Mouse (Mus musculus) liver, embryonic 12.5 days (tissue): Measurements from ENCODE around the gene Rpl19. TPM values are rescaled to one million over a fixed set of nuclear protein-coding genes. Genes with fewer than 3 reads are reported as not detected.

Experiments used
- ATAC-seq: fragments of 200-750 bp; cut with Nextera tagmentation; 2 replicates; pipeline ENCODE4 v1.8.0; 2017; ENCODE audit warnings: moderate number of reproducible peaks, mild to moderate bottlenecking, moderate library complexity
- H3K27ac ChIP-seq: fragments of 300-500 bp; sonication (generic); 2 replicates; pipeline ENCODE4 v1.5.1; 2016; ENCODE audit warnings: mild to moderate bottlenecking
- H3K27me3 ChIP-seq: fragments of 300-500 bp; sonication (generic); replicated peaks from 2 replicates; pipeline ENCODE4 v1.6.1; 2016; ENCODE audit warnings: mild to moderate bottlenecking, moderate library complexity
- H3K36me3 ChIP-seq: fragments of 300-500 bp; sonication (generic); 2 replicates; pipeline ENCODE4 v1.6.1; 2016; ENCODE audit warnings: mild to moderate bottlenecking, moderate library complexity
- H3K4me1 ChIP-seq: fragments of 300-500 bp; sonication (generic); 2 replicates; pipeline ENCODE4 v1.6.1; 2016
- H3K4me2 ChIP-seq: fragments of 300-500 bp; sonication (generic); 2 replicates; pipeline ENCODE4 v1.6.1; 2016; ENCODE audit warnings: mild to moderate bottlenecking, moderate library complexity
- H3K4me3 ChIP-seq: fragments of 300-500 bp; sonication (generic); 2 replicates; pipeline ENCODE4 v1.5.1; 2016; ENCODE audit warnings: mild to moderate bottlenecking, moderate library complexity
- H3K9ac ChIP-seq: fragments of 300-500 bp; sonication (generic); 2 replicates; pipeline ENCODE4 v1.6.1; 2016; ENCODE audit warnings: mild to moderate bottlenecking, moderate library complexity
- H3K9me3 ChIP-seq: fragments of 300-500 bp; sonication (generic); replicated peaks from 2 replicates; pipeline ENCODE4 v1.6.1; 2016; ENCODE audit warnings: mild to moderate bottlenecking, moderate library complexity
- WGBS: fragments of 180-500 bp; shearing (Covaris S2); methylation state at CpG from one replicate; pipeline ENCODE4 v1.1.7; 2016; ENCODE audit not compliant: insufficient replicate concordance; 5-methylcytosine and 5-hydroxymethylcytosine counted together
- polyA plus RNA-seq: library from polyadenylated mRNA; unstranded; fragments of >200 nt; fragmentation: Nextera tagmentation; extraction: Ambion mirVana; gene quantifications from 2 replicates; pipeline ENCODE4 v1.2.1, GENCODE M21; 2016

Rpl19 gene
- polyA plus RNA-seq, 1 experiment from 2014 or later = 913 TPM

GRCm38 (mm10) chr11:98049672-98050519 is 23.4 kb downstream of the Rpl19 start:
- WGBS = 44% methylated on average over 14 of the region's 14 CpGs
- no peak for ATAC-seq
- no peak overlapping the region for H3K4me3 ChIP-seq
- no peak overlapping the region for H3K9ac ChIP-seq
- H3K27me3 ChIP-seq = peaks cover 77% of the 10 kb centered on the region
- no peak overlapping the region for H3K27ac ChIP-seq
- no peaks in the 10 kb centered on the region for H3K36me3 ChIP-seq
- H3K9me3 ChIP-seq = no peaks in the 10 kb centered on the region
- H3K4me2 ChIP-seq = no peak overlapping the region
- peaks cover 15% of the 10 kb centered on the region; the same call in 1 of the 2 replicates for H3K4me1 ChIP-seq

DNA sequence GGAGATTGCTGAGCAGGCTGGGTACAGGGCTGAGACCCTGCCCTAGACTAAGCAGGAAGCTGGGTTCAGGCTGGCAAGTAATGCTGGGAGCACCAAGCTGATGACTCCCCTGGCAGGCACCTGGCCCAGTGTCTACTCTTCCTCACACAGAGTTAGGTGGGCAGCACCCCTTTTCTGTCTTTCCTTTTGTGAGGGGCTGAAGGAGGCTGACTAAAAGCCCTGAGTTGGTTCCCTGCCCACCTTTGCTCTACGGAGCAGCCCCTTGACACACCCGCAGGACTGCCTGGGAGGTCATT is 24.0 kb downstream of the Rpl19 start:
- Histone ChIP-seq H3K9me3 (no peaks in the 10 kb centered on the region), H3K36me3 (no peaks in the 10 kb centered on the region), H3K9ac (no peak overlapping the region), H3K4me2 (no peak overlapping the region), H3K4me1 (peaks cover 15% of the 10 kb centered on the region; the same call in 1 of the 2 replicates), H3K4me3 (no peak overlapping the region), H3K27ac (no peak overlapping the region), H3K27me3 (peaks cover 83% of the 10 kb centered on the region)
- WGBS = 19% methylated on average over 2 of the region's 2 CpGs
- no peak for ATAC-seq

GRCm38 (mm10) chr11:98050940-98051339 is 24.4 kb downstream of the Rpl19 start:
- Histone ChIP-seq H3K27ac (no peak overlapping the region), H3K36me3 (no peaks in the 10 kb centered on the region), H3K4me2 (no peak overlapping the region), H3K9me3 (no peaks in the 10 kb centered on the region), H3K4me3 (no peak overlapping the region), H3K4me1 (peaks cover 15% of the 10 kb centered on the region; the same call in 1 of the 2 replicates), H3K27me3 (peaks cover 88% of the 10 kb centered on the region), H3K9ac (no peak overlapping the region)
- no peak for ATAC-seq
- 10% methylated on average over 2 of the region's 2 CpGs for WGBS

DNA sequence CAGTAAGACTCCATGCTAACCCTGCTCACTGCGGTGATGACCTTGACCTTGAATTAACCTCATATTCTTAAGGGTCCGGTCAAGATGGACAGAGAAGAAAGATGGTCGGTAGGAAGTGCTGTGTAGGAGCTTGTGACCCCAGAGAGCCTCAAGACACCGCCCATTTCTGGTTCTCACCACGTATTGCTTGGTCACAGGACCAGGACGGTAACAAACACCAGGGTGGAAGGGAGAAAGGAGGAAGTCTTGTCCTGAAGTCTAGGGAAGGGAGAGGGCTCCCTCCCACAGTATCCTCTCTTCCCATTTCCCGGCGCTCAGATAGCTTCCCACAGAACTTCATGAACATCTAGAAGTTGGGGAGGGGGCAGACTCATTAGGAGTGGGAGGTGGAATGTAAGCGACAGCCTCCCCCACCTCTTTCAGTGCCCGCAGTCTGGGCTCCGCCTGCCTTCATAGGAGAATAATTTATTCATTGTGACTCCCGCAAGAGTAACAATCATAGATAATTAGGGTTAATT is 25.2 kb downstream of the Rpl19 start:
- H3K36me3 ChIP-seq = no peaks in the 10 kb centered on the region
- H3K9ac ChIP-seq = no peak overlapping the region
- peaks cover 93% of the 10 kb centered on the region for H3K27me3 ChIP-seq
- no peak for ATAC-seq
- peaks cover 15% of the 10 kb centered on the region; the same call in 1 of the 2 replicates for H3K4me1 ChIP-seq
- no peaks in the 10 kb centered on the region for H3K9me3 ChIP-seq
- H3K4me3 ChIP-seq = peak overlapping the region; percentile 31; the same call in 1 of the 2 replicates
- 6% methylated on average over 12 of the region's 12 CpGs for WGBS
- peak overlapping the region; percentile 54; the same call in 1 of the 2 replicates for H3K4me2 ChIP-seq
- no peak overlapping the region for H3K27ac ChIP-seq

- Histone ChIP-seq H3K36me3 (no peaks in the 10 kb centered on the region), H3K27me3 (peaks cover 98% of the 10 kb centered on the region), H3K4me3 (peak overlapping the region; percentile 31), H3K4me1 (peaks cover 15% of the 10 kb centered on the region; the same call in 1 of the 2 replicates), H3K9ac (no peak overlapping the region), H3K27ac (no peak overlapping the region), H3K4me2 (peak overlapping the region; percentile 54), H3K9me3 (no peaks in the 10 kb centered on the region)
- ATAC-seq = no peak
- 1% methylated on average over 83 of the region's 83 CpGs for WGBS
Observed at GRCm38 (mm10) chr11:98052129-98052988, 25.8 kb downstream of the Rpl19 start.

- Histone ChIP-seq H3K36me3 (no peaks in the 10 kb centered on the region), H3K4me1 (peaks cover 15% of the 10 kb centered on the region; the same call in 1 of the 2 replicates), H3K9me3 (no peaks in the 10 kb centered on the region), H3K4me3 (peak within 1 kb of the TSS; percentile 31), H3K9ac (no peak within 1 kb of the TSS), H3K27ac (no peak within 1 kb of the TSS), H3K4me2 (peak within 1 kb of the TSS; percentile 54), H3K27me3 (peaks cover 95% of the 10 kb centered on the region)
- ATAC-seq = peak; percentile 66
- 3% methylated on average over 45 of the region's 48 CpGs for WGBS
Observed at GRCm38 (mm10) chr11:98052989-98053834, 26.7 kb downstream of the Rpl19 start, which contains the start of gene Stac2. Stac2 (minus strand) TSS chr11:98053462.

DNA sequence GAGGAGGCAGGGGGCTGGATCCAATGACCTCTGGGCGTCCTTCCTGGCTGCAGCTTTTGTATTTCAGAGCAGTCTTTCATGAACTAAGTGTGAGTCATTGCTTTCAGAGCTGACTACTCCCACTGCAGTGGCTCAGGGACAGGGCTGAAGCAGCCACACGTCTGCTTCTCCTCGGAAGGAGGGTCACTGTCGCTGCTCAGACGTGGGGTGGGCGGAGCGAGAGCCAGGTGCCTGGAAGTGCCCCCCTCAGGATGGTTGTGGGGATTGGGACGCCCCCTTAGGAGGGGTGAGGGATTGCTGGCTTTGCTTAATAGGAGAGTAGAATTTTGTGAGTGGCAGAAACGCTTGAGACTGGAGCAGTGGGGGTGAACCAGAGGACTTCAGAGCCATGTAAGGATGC is 31.0 kb downstream of the Rpl19 start:
- no peak overlapping the region for H3K4me3 ChIP-seq
- no peaks in the 10 kb centered on the region for H3K36me3 ChIP-seq
- H3K4me2 ChIP-seq = no peak overlapping the region
- no peak for ATAC-seq
- no peak overlapping the region for H3K27ac ChIP-seq
- H3K4me1 ChIP-seq = peaks cover 8% of the 10 kb centered on the region; the same call in 1 of the 2 replicates
- H3K9ac ChIP-seq = no peak overlapping the region
- 25% methylated on average over 9 of the region's 9 CpGs for WGBS
- H3K9me3 ChIP-seq = no peaks in the 10 kb centered on the region
- H3K27me3 ChIP-seq = peaks cover 65% of the 10 kb centered on the region

DNA sequence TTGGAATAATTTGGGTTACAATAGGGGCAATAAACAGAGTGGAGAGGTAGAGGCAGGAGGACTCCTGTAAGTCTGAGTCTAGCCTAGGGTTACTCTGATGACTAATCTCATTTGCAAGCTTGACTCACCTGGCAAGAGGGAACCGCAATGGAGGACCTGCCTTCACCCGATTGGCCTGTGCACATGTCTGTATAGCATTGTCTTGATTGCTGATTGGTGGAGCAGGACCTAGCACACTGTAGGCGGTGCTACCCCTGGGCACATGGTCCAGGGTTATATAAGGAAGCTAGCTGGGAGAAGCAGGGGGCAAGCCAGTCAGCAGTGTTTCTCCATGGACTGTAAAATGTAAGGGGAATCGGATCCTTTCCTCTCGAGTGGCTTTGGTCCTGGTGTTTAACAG is 31.5 kb downstream of the Rpl19 start:
- ATAC-seq = peak; percentile 52; the same call in 1 of the 2 replicates
- peaks cover 59% of the 10 kb centered on the region for H3K27me3 ChIP-seq
- 61% methylated on average over 5 of the region's 5 CpGs for WGBS

DNA sequence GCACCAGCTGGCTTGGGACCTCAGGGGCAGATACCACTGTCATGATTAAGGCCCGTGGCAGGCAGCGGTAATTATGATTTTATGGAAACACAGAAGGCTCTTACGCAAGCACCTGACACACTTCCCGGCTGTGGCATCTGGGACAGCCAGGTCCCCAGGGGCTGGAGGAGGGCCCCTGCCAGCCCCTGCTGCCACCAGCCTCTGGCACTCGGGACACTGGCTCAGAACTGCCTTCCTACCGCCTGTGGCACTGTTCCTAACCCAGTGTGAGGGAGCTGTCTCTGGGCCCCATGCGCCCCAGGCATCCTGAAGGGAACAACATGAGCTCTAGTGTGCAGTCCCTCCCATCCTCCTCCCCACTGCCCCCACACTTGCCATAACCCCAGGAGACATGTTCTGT is 33.2 kb downstream of the Rpl19 start:
- Histone ChIP-seq H3K27me3 (peaks cover 43% of the 10 kb centered on the region), H3K4me2 (no peak overlapping the region), H3K4me3 (no peak overlapping the region), H3K36me3 (no peaks in the 10 kb centered on the region), H3K9me3 (no peaks in the 10 kb centered on the region), H3K4me1 (no peaks in the 10 kb centered on the region), H3K9ac (no peak overlapping the region), H3K27ac (no peak overlapping the region)
- 66% methylated on average over 7 of the region's 7 CpGs for WGBS
- ATAC-seq = no peak

More for the DNA sequence above, 31.5 kb downstream of the Rpl19 start:
- no peak overlapping the region for H3K4me2 ChIP-seq
- no peaks in the 10 kb centered on the region for H3K36me3 ChIP-seq
- H3K4me3 ChIP-seq = no peak overlapping the region
- no peaks in the 10 kb centered on the region for H3K9me3 ChIP-seq
- H3K27ac ChIP-seq = no peak overlapping the region
- peaks cover 3% of the 10 kb centered on the region; the same call in 1 of the 2 replicates for H3K4me1 ChIP-seq
- no peak overlapping the region for H3K9ac ChIP-seq

GRCm38 (mm10) chr11:98060104-98060692 is 33.7 kb downstream of the Rpl19 start:
- Histone ChIP-seq H3K27me3 (peaks cover 37% of the 10 kb centered on the region), H3K4me2 (no peak overlapping the region), H3K36me3 (no peaks in the 10 kb centered on the region), H3K9ac (no peak overlapping the region), H3K9me3 (no peaks in the 10 kb centered on the region), H3K27ac (no peak overlapping the region), H3K4me3 (no peak overlapping the region), H3K4me1 (no peaks in the 10 kb centered on the region)
- ATAC-seq = no peak
- WGBS = 62% methylated on average over 5 of the region's 5 CpGs

- Histone ChIP-seq H3K4me2 (no peak overlapping the region), H3K4me1 (no peaks in the 10 kb centered on the region)
- 40% methylated on average over 3 of the region's 3 CpGs for WGBS
Observed at GRCm38 (mm10) chr11:98061441-98061840, 34.9 kb downstream of the Rpl19 start.

More at GRCm38 (mm10) chr11:98061441-98061840, 34.9 kb downstream of the Rpl19 start:
- Histone ChIP-seq H3K9ac (no peak overlapping the region), H3K9me3 (no peaks in the 10 kb centered on the region), H3K27ac (no peak overlapping the region), H3K36me3 (no peaks in the 10 kb centered on the region), H3K27me3 (peaks cover 27% of the 10 kb centered on the region), H3K4me3 (no peak overlapping the region)
- no peak for ATAC-seq
